ENCODE assay signal across 9 mouse cellular contexts in genomic region chr5:150220333-150220732, GRCm38 (mm10).
A peak's percentile ranks its signal among the peaks of the same experiment; 100 is the strongest.
DNase-seq lines count a peak whose midpoint lies in the region; ATAC-seq and TF ChIP-seq lines count a peak whose summit lies in the region.
"Had no signal": no experiment of that assay in that cellular context is flagged by ENCODE, and none has a peak within 500 bp of the region (broad histone marks: within the 10 kb centered on the region; RNA-seq: fewer than 3 reads in every experiment).

No protein-coding gene starts in this region.

- TF ChIP-seq EP300 in liver, postnatal 0 days (IDR thresholded peaks at IDR 0.05; ENCODE audit: low read depth) = no peak

- H3K27ac ChIP-seq in liver, postnatal 0 days (ENCODE audit: low read depth) = no peak overlapping the region
- H3K27ac ChIP-seq: heart, embryonic 15.5 days had no signal

- no peak overlapping the region for H3K9ac ChIP-seq in liver, postnatal 0 days (replicated peaks)
- H3K9ac ChIP-seq: heart, embryonic 15.5 days had no signal

- peak; percentile 78 for TF ChIP-seq CTCF in liver, postnatal 0 days (IDR thresholded peaks at IDR 0.05; ENCODE audit: low read depth)

- H3K4me2 ChIP-seq in liver, postnatal 0 days (ENCODE audit: low read depth, low read length) = no peak overlapping the region
- H3K4me2 ChIP-seq: heart, embryonic 15.5 days had no signal

- no peaks in the 10 kb centered on the region for H3K27me3 ChIP-seq in liver, postnatal 0 days (ENCODE audit: insufficient read depth, low read length)
- H3K27me3 ChIP-seq: heart, embryonic 15.5 days had no signal

- peak; percentile 23 to 34 for DNase-seq in cerebellum, postnatal 4 days (ENCODE audit: low spot score in 2 of 2)
- no peak for DNase-seq in cerebellum, adult 9-10 months
- DNase-seq in left cerebral cortex, postnatal 14 days (ENCODE audit: low spot score in 2 of 2) = peak; percentile 45 to 58
- DNase-seq in left cerebral cortex, adult 8-10 months (ENCODE audit: low spot score in 2 of 2) = no peak
- DNase-seq in brain, adult 2 months (ENCODE audit: low read depth, low spot score) = peak; percentile 32
- peak; percentile 66 for DNase-seq in liver, postnatal 0 days
- peak; percentile 85 for DNase-seq in testis, postnatal 10 days (ENCODE audit: low spot score)
- DNase-seq in cerebellum, adult 9-11 months = no peak

- H3K36me3 ChIP-seq in liver, postnatal 0 days (replicated peaks; ENCODE audit: insufficient read depth, low read length) = no peaks in the 10 kb centered on the region
- H3K36me3 ChIP-seq: heart, embryonic 15.5 days had no signal

- no peaks in the 10 kb centered on the region for H3K9me3 ChIP-seq in liver, postnatal 0 days (ENCODE audit: low read length)
- H3K9me3 ChIP-seq: heart, embryonic 15.5 days had no signal

- H3K4me3 ChIP-seq in liver, postnatal 0 days (ENCODE audit: low read depth, low read length) = no peak overlapping the region
- H3K4me3 ChIP-seq: heart, embryonic 15.5 days had no signal

- intact Hi-C loops in left cerebral cortex, postnatal 14 days (cut with DNase I) = no loop called here

- H3K4me1 ChIP-seq in liver, postnatal 0 days (ENCODE audit: insufficient read depth) = 0 out of 2 replicates have a peak, but pooled peaks cover 3% of the 10 kb centered on the region
- H3K4me1 ChIP-seq: heart, embryonic 15.5 days had no signal

- WGBS in liver, postnatal 0 days (ENCODE audit: insufficient replicate concordance) = 35% methylated on average over 7 of the region's 7 CpGs

- no peak for ATAC-seq in liver, postnatal 0 days

Comparison
In these comparisons a context has a peak if more than half of its experiments do, and no peak if none do; other contexts are left out.
1. DNase-seq: peak in cerebellum, postnatal 4 days (2 of 2), left cerebral cortex, postnatal 14 days (2 of 2), brain, adult 2 months (single experiment), liver, postnatal 0 days (single experiment) and testis, postnatal 10 days (single experiment); none in cerebellum, adult 9-10 months (single experiment), left cerebral cortex, adult 8-10 months (0 of 2) and cerebellum, adult 9-11 months (single experiment).